Mouse (Mus musculus) urinary bladder, adult 2 months (tissue): ENCODE data around the gene Gm4969. TPM values are rescaled to one million over a fixed set of nuclear protein-coding genes. Genes with fewer than 3 reads are reported as not detected.
"Not testable (repeated sequence)": the region's sequence is repeated elsewhere in the genome, so short reads cannot be mapped to it uniquely, and the experiment has no call there.

ENCODE experiments used
- DNase-seq: peaks from one replicate; pipeline ENCODE4 v3.0.0; 2022; ENCODE audit warnings: low spot score
- polyA plus RNA-seq: library from polyadenylated mRNA; depleted of rRNA; stranded (reverse); fragments of >200 nt; gene quantifications from 2 replicates; pipeline ENCODE4 v1.2.3, GENCODE M21; 2012; rRNA removed

Gene Gm4969
- polyA plus RNA-seq, 1 experiment, result 0.40 TPM

GRCm38 (mm10) chr7:19071024-19071423 is 47.1 kb downstream of the Gm4969 start:
- DNase-seq, result not testable (repeated sequence)

GRCm38 (mm10) chr7:19069500-19069899 is 48.7 kb downstream of the Gm4969 start:
- no peak for DNase-seq

GRCm38 (mm10) chr7:19068707-19069106 is 49.5 kb downstream of the Gm4969 start:
- no peak for DNase-seq

GRCm38 (mm10) chr7:19067935-19068334 is 50.2 kb downstream of the Gm4969 start:
- no peak for DNase-seq

GRCm38 (mm10) chr7:19067063-19067462 is 51.1 kb downstream of the Gm4969 start:
- DNase-seq, result no peak

- no peak for DNase-seq
These were observed 52.3 kb downstream of the Gm4969 start for GRCm38 (mm10) chr7:19065896-19066295.

GRCm38 (mm10) chr7:19057405-19057804 is 60.8 kb downstream of the Gm4969 start:
- no peak for DNase-seq

- DNase-seq, result no peak
These were observed 63.1 kb downstream of the Gm4969 start for GRCm38 (mm10) chr7:19055108-19055507.

- DNase-seq, result no peak
These were observed 63.4 kb downstream of the Gm4969 start for GRCm38 (mm10) chr7:19054777-19055076.

GRCm38 (mm10) chr7:19054047-19054776 is 64.0 kb downstream of the Gm4969 start, which contains the start of gene Rsph6a:
TSS of gene Rsph6a (plus strand) at chr7:19054690.
- no peak for DNase-seq

GRCm38 (mm10) chr7:19053136-19053532 is 65.0 kb downstream of the Gm4969 start:
- DNase-seq, result no peak

GRCm38 (mm10) chr7:19052345-19053135 is 65.6 kb downstream of the Gm4969 start:
- no peak for DNase-seq

GRCm38 (mm10) chr7:19051161-19051560 is 67.0 kb downstream of the Gm4969 start:
- DNase-seq, result no peak

GRCm38 (mm10) chr7:19050172-19050571 is 68.0 kb downstream of the Gm4969 start:
- no peak for DNase-seq

- DNase-seq, result no peak
These were observed 68.9 kb downstream of the Gm4969 start for GRCm38 (mm10) chr7:19049252-19049651.

Other genes starting within 250 kb of the Gm4969 start
- 3.3 and 3.5 TPM in 2 replicates for gene Pglyrp1, start 247.0 kb downstream of the Gm4969 start, polyA plus RNA-seq
- 26.9 and 31.4 TPM in 2 replicates for gene Ccdc61, start 208.0 kb downstream of the Gm4969 start, polyA plus RNA-seq
- 0.48 and 1.0 TPM in 2 replicates for gene Nova2, start 192.5 kb downstream of the Gm4969 start, polyA plus RNA-seq
- gene Nanos2, start 131.0 kb downstream of the Gm4969 start, polyA plus RNA-seq, result 0.04 TPM in 1 of 2 replicates, not detected in the other
- 7.5 and 9.5 TPM in 2 replicates for gene Mypop, start 127.1 kb downstream of the Gm4969 start, polyA plus RNA-seq
- gene Irf2bp1, start 114.3 kb downstream of the Gm4969 start, polyA plus RNA-seq, result 15.8 and 20.3 TPM in 2 replicates
- 0.04 TPM in 1 of 2 replicates, not detected in the other for gene Foxa3, start 94.8 kb downstream of the Gm4969 start, polyA plus RNA-seq
- 35.0 and 43.7 TPM in 2 replicates for gene Sympk, start 94.0 kb downstream of the Gm4969 start, polyA plus RNA-seq
- 0.03 TPM in 1 of 2 replicates, not detected in the other for gene Rsph6a, start 63.7 kb downstream of the Gm4969 start, polyA plus RNA-seq
- gene Dmwd, start 42.1 kb downstream of the Gm4969 start, polyA plus RNA-seq, result 44.9 and 46.4 TPM in 2 replicates
- gene Dmpk, start 34.5 kb downstream of the Gm4969 start, polyA plus RNA-seq, result 525 and 848 TPM in 2 replicates
- 59.1 and 60.2 TPM in 2 replicates for gene Six5, start 23.8 kb downstream of the Gm4969 start, polyA plus RNA-seq
- 7.2 and 7.7 TPM in 2 replicates for gene Fbxo46, start 1.5 kb upstream of the Gm4969 start, polyA plus RNA-seq
- gene Qpctl, start 30.9 kb upstream of the Gm4969 start, polyA plus RNA-seq, result 11.1 and 13.1 TPM in 2 replicates
- gene Snrpd2, start 31.4 kb upstream of the Gm4969 start, polyA plus RNA-seq, result 122 and 124 TPM in 2 replicates
- gene Gipr, start 47.8 kb upstream of the Gm4969 start, polyA plus RNA-seq, result 0.09 and 0.28 TPM in 2 replicates
- 58.3 and 61.8 TPM in 2 replicates for gene Eml2, start 58.1 kb upstream of the Gm4969 start, polyA plus RNA-seq
- 13.5 and 14.3 TPM in 2 replicates for gene Gpr4, start 94.2 kb upstream of the Gm4969 start, polyA plus RNA-seq
- gene Opa3, start 110.0 kb upstream of the Gm4969 start, polyA plus RNA-seq, result 18.1 and 19.4 TPM in 2 replicates
- gene Vasp, start 153.4 kb upstream of the Gm4969 start, polyA plus RNA-seq, result 133 and 146 TPM in 2 replicates
- gene Ppm1n, start 161.7 kb upstream of the Gm4969 start, polyA plus RNA-seq, result 0.04 and 0.29 TPM in 2 replicates
- gene Rtn2, start 164.3 kb upstream of the Gm4969 start, polyA plus RNA-seq, result 36.2 and 45.7 TPM in 2 replicates
- gene Fosb, start 191.7 kb upstream of the Gm4969 start, polyA plus RNA-seq, result 1.5 and 2.6 TPM in 2 replicates
- 42.3 and 47.5 TPM in 2 replicates for gene Ercc1, start 226.4 kb upstream of the Gm4969 start, polyA plus RNA-seq
- 8.9 and 9.8 TPM in 2 replicates for gene Cd3eap, start 241.1 kb upstream of the Gm4969 start, polyA plus RNA-seq
- gene Ppp1r13l, start 241.4 kb upstream of the Gm4969 start, polyA plus RNA-seq, result 16.5 and 19.6 TPM in 2 replicates